Mouse (Mus musculus) embryonic facial prominence, embryonic 15.5 days (tissue): ENCODE results near the gene Cul3. TPM values are rescaled to one million over a fixed set of nuclear protein-coding genes. Genes with fewer than 3 reads are reported as not detected.
A peak's percentile ranks its signal among the peaks of the same experiment; 100 is the strongest.
"Not testable (repeated sequence)": the region's sequence is repeated elsewhere in the genome, so short reads cannot be mapped to it uniquely, and the experiment has no call there.

Experiments used
- ATAC-seq: fragments of 200-750 bp; cut with Nextera tagmentation; 2 replicates; pipeline ENCODE4 v1.8.0; 2017; ENCODE audit warnings: low read depth, moderate TSS enrichment; ENCODE audit not compliant: insufficient number of reproducible peaks, low FRiP score, low TSS enrichment
- H3K27ac ChIP-seq: fragments of 300-500 bp; sonication (generic); replicated peaks from 2 replicates; pipeline ENCODE4 v1.5.1; 2015; ENCODE audit warnings: mild to moderate bottlenecking, inconsistent platforms
- H3K27me3 ChIP-seq: fragments of 300-500 bp; sonication (generic); 2 replicates; pipeline ENCODE4 v1.6.1; 2015; ENCODE audit warnings: inconsistent platforms
- H3K36me3 ChIP-seq: fragments of 300-500 bp; sonication (generic); 2 replicates; pipeline ENCODE4 v1.6.1; 2015; ENCODE audit warnings: mild to moderate bottlenecking, inconsistent platforms
- H3K4me1 ChIP-seq: fragments of 300-500 bp; sonication (generic); 2 replicates; pipeline ENCODE4 v1.6.1; 2015; ENCODE audit warnings: inconsistent platforms
- H3K4me2 ChIP-seq: fragments of 300-500 bp; sonication (generic); replicated peaks from 2 replicates; pipeline ENCODE4 v1.6.1; 2015; ENCODE audit warnings: mild to moderate bottlenecking, inconsistent platforms
- H3K4me3 ChIP-seq: fragments of 300-500 bp; sonication (generic); replicated peaks from 2 replicates; pipeline ENCODE4 v1.5.1; 2015; ENCODE audit warnings: mild to moderate bottlenecking, inconsistent platforms
- H3K9ac ChIP-seq: fragments of 300-500 bp; sonication (generic); 2 replicates; pipeline ENCODE4 v1.6.1; 2015; ENCODE audit warnings: inconsistent platforms
- H3K9me3 ChIP-seq: fragments of 300-500 bp; sonication (generic); replicated peaks from 2 replicates; pipeline ENCODE4 v1.6.1; 2016; ENCODE audit warnings: inconsistent platforms
- WGBS: fragments of 180-500 bp; shearing (Covaris S2); methylation state at CpG from one replicate; pipeline ENCODE4 v1.1.7; 2015; 5-methylcytosine and 5-hydroxymethylcytosine counted together
- polyA plus RNA-seq: library from polyadenylated mRNA; unstranded; fragments of >200 nt; fragmentation: Nextera tagmentation; extraction: Ambion mirVana; gene quantifications from 2 replicates; pipeline ENCODE4 v1.2.1, GENCODE M21; 2015

Gene Cul3
- 29.3 and 44.6 TPM in 2 replicates for polyA plus RNA-seq

DNA sequence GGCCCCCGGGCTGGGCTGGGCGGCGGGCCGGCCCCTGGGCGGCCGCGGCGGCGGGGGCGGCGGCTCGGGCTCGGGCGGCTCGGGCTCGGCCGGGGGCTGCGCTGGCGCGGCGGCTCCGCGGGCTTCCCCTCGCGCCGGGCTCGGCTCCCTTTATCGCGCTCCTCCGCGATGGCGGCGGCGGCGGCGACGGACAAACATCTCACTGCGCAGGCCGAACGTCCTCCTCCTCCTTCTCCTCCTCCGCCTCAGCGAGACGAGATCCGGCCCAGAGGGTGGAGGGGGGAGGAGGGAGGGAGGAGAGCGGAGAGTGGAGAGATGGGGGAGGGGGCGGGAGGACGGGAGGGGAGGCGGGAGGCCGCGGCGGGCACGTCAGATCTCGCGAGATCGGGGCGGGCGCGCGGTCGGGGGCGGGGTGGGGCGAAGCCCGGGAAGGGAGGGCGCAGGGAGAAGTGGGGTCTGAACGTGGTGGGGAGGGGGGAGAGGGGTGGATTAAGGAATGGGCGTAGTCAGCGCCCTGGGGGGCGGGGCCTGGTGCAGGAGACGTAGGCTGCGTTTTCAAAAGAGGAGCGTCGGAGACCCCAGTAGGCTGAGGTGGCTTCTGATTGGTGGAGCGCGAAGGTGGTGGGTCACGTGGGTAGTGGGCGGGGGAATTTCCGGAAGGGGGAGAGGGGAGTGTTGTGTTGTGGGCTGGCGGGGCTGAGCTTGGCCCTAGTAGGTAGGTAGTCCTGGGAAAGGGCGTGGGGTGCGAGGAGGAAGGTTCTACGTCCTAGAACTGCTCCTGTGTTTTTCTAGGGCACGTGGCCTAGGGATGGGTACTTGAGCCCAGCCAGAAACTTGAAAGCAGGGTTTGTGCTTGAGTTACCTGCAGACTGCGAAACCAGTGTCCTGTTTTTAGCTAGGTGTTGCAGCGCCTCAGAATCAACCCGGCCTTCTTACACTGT lies at the start of gene Cul3:
Cul3 (minus strand) TSS at position 45 of the 941 bp plus-strand sequence.
- H3K9me3 ChIP-seq: no peaks in the 10 kb centered on the region
- WGBS: 1% methylated on average over 46 of the region's 85 CpGs
- H3K9ac ChIP-seq: peak within 1 kb of the TSS; percentile 97

DNA sequence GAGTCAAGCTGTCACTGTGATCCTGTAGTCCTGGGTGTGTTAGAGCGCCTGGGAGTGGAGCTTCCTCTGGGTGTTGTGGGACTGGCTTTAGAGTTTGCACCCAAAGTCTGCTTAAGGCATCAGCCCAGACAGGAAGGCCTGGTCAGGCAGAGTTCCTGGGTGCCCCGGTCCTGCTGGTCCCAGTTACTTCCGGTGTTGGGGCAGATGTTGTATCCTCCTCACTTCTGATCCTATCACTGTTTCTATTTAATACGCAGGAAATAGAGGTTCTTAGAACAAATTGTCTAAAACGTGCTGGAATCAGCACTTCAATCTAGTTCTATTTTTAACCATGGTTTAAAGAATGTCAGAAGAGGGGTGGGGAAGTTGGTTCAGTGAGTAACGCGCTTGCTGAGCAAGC lies 49.2 kb upstream of the Cul3 start:
- Histone ChIP-seq H3K27ac (0 out of 2 replicates have a peak overlapping the region, but pooled peaks have one; percentile 11), H3K4me1 (no peaks in the 10 kb centered on the region), H3K27me3 (no peaks in the 10 kb centered on the region), H3K9me3 (no peaks in the 10 kb centered on the region), H3K4me3 (no peak overlapping the region), H3K9ac (no peak overlapping the region), H3K36me3 (no peaks in the 10 kb centered on the region), H3K4me2 (no peak overlapping the region)
- 70% methylated on average over 7 of the region's 7 CpGs for WGBS
- ATAC-seq: no peak

More for the DNA sequence above, at the start of gene Cul3:
- Histone ChIP-seq H3K36me3 (no peaks in the 10 kb centered on the region), H3K27ac (peak within 1 kb of the TSS; percentile 97), H3K4me2 (peak within 1 kb of the TSS; percentile 78), H3K4me1 (peaks cover 3% of the 10 kb centered on the region; the same call in 1 of the 2 replicates), H3K4me3 (peak within 1 kb of the TSS; percentile 92), H3K27me3 (no peaks in the 10 kb centered on the region)
- peak; percentile 99 for ATAC-seq

DNA sequence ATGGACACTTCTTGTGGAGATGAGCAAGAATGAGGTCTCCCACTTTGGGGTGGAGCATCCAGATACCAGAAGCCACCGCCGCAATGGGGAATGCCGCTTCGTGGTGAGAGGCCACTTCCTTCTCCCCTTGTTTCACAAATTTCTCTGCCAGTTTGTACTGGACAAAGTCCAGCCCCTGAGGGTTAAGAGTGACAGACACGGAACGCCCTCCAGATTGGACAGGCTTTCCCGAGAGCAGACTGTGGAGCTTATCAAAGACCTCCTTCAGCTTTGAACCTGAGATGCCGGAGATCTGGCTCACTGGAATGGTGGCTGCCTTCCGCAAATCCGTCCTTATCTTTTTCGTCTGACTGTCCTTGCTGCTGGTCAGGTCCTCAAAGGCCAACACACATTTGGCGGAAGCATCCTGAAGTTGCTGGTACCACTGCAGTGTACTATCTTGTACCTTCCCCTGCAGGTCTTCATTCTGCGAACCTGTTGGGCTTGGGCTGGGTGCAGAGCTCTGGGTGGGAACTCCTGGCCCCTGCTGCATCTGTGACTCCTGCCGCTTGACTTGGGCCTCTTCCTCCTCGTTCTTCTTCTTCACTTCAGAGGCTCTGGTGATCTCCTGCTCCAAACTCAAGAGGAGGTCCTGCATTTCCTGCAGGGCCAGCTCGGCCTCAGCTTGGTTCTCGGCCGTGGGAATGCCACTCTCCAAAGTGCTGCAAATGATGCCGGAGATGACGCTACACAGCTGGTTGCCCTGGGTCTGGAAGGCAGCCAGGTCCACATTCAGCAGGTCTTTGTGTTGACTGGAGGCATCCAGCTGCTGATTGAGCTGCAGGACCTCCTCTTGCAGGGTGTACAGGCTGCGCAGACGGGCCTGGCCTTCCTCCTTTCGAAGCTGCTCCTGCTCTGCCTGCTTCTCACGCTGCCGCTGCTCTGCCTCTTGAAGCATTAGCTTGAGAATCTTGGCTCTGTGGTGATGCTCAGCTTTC lies 43.6 kb upstream of the Cul3 start:
- Histone ChIP-seq H3K36me3 (no peaks in the 10 kb centered on the region), H3K4me3 (no peak overlapping the region), H3K9me3 (no peaks in the 10 kb centered on the region), H3K9ac (no peak overlapping the region), H3K27ac (no peak overlapping the region), H3K27me3 (no peaks in the 10 kb centered on the region), H3K4me2 (no peak overlapping the region), H3K4me1 (no peaks in the 10 kb centered on the region)
- no peak for ATAC-seq
- 78% methylated on average over 25 of the region's 25 CpGs for WGBS

DNA sequence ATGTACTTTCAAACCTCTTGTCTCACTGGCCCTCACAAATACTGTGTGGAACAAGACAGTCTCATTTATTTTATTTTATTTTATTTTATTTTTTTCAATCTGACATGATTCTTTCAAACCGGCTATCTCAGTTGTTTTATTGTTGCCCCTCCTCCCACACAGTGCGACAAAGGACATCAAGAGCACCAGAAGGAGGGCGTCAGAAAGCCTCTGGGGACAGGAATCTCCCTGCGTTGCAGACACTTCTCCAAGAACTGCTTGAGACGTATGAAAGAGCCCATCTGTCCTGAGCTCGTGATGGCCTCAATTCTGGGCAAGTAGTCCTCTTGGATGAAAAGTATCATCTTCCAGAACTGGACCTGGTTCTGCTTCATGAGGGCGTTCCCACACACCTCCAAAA lies 42.6 kb upstream of the Cul3 start:
- Histone ChIP-seq H3K4me2 (no peak overlapping the region), H3K36me3 (no peaks in the 10 kb centered on the region), H3K9me3 (no peaks in the 10 kb centered on the region), H3K27ac (no peak overlapping the region), H3K9ac (no peak overlapping the region), H3K4me3 (no peak overlapping the region), H3K4me1 (no peaks in the 10 kb centered on the region), H3K27me3 (no peaks in the 10 kb centered on the region)
- WGBS: 71% methylated on average over 7 of the region's 7 CpGs
- ATAC-seq: no peak

DNA sequence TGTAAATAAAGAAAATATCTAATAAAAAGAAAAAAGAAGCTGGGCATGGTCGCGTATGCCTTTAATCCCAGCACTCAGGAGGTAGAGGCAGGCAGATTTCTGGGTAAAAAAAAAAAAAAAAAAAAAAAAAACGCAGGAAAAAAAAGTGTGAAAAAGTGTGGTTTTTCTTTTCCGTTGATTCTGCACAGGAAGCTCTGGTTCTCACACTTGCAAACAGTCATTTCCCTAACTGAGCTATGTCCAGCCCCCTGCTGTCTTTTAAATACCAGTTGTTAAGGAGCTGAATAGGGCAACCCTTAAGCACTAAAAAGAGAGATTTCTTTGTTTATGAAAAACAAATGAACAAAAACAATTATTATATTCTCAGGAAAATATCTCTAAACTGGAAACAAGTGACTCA lies 41.0 kb upstream of the Cul3 start:
- Histone ChIP-seq H3K4me1 (no peaks in the 10 kb centered on the region), H3K4me3 (no peak overlapping the region), H3K27ac (no peak overlapping the region), H3K36me3 (no peaks in the 10 kb centered on the region), H3K4me2 (no peak overlapping the region), H3K27me3 (no peaks in the 10 kb centered on the region), H3K9me3 (no peaks in the 10 kb centered on the region), H3K9ac (no peak overlapping the region)
- ATAC-seq: no peak
- WGBS: 30% methylated on average over 3 of the region's 4 CpGs

DNA sequence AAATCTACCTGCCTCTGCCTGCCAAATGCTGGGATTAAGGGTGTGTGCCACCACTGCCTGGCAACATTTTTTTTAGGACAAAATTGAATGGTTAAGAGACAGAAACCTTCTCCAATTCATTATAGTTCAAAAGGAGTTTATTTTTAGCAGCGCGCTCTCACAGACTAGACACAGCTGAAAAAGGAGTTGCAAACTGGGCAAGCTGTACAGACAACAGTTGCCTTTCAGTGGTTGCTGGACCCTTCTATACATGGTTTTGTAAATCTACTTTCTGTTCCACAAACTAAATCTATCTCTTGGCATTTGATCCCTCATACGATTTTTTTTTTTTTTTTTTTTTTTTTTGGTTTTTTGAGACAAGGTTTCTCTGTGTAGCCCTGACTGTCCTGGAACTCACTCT lies 31.7 kb upstream of the Cul3 start:
- no peaks in the 10 kb centered on the region for H3K9me3 ChIP-seq
- no peak for ATAC-seq
- no peaks in the 10 kb centered on the region for H3K27me3 ChIP-seq
- no peaks in the 10 kb centered on the region for H3K4me1 ChIP-seq
- H3K9ac ChIP-seq: no peak overlapping the region
- H3K36me3 ChIP-seq: no peaks in the 10 kb centered on the region
- H3K4me2 ChIP-seq: no peak overlapping the region
- no peak overlapping the region for H3K4me3 ChIP-seq
- no peak overlapping the region for H3K27ac ChIP-seq
- WGBS: 87% methylated on average over 3 of the region's 3 CpGs

DNA sequence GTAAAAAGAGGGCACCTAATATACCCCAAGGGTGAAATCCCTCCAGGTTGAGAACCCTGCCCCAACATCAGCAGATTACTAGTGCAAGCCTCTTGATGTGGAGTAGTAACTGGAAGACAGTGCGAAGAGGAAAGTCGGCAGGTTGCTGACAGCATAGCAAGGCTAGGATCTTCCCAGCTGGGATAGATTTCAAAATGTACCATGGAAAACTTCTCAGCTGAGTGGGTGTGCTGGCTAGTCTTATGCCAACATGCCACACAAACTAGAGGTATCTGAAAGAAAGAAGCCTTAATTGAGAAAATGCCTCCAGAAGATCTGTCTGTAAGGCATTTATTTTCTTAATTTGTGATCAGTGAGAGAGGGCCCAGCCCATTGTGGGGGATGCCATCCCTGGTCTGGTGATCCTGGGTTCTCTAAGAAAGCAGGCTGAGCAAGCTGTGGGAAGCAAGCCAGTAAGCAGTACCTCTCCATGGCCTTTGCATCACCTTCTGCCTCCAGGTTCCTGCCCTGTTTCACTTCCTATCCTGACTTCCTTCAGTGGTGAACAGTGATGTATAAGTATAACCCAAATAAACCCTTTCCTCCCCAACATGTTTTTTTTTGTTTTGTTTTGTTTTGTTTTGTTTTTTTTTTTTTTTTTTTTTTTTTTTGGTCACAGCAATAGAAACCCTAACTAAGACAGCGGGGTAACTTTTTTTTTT lies 31.1 kb upstream of the Cul3 start:
- Histone ChIP-seq H3K27me3 (no peaks in the 10 kb centered on the region), H3K4me1 (no peaks in the 10 kb centered on the region), H3K9ac (no peak overlapping the region), H3K4me3 (no peak overlapping the region), H3K4me2 (no peak overlapping the region), H3K27ac (no peak overlapping the region), H3K36me3 (no peaks in the 10 kb centered on the region), H3K9me3 (no peaks in the 10 kb centered on the region)
- no peak for ATAC-seq
- WGBS: 80% methylated on average over 3 of the region's 3 CpGs

DNA sequence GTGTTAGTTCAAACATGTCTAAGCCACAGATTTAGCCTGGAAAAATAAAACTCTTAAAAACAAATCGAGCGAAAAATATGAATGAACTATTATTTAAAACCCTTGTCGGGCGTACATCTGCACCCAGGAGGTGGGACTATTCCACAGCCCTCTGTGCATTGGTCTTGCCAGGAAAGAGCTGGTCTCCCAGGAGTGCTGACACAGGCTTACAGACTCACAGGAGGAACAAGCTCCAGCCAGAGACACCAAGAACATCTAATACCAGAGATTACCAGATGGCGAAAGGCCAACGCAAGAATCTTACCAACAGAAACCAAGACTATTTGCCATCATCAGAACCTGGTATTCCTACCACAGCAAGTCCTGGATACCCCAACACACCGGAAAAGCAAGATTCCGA lies 23.2 kb upstream of the Cul3 start:
- 89% methylated on average over 8 of the region's 8 CpGs for WGBS
- Histone ChIP-seq H3K4me2 (no peak overlapping the region), H3K9ac (no peak overlapping the region), H3K4me1 (no peaks in the 10 kb centered on the region), H3K36me3 (no peaks in the 10 kb centered on the region), H3K4me3 (no peak overlapping the region), H3K9me3 (no peaks in the 10 kb centered on the region), H3K27ac (no peak overlapping the region), H3K27me3 (no peaks in the 10 kb centered on the region)
- ATAC-seq: no peak

DNA sequence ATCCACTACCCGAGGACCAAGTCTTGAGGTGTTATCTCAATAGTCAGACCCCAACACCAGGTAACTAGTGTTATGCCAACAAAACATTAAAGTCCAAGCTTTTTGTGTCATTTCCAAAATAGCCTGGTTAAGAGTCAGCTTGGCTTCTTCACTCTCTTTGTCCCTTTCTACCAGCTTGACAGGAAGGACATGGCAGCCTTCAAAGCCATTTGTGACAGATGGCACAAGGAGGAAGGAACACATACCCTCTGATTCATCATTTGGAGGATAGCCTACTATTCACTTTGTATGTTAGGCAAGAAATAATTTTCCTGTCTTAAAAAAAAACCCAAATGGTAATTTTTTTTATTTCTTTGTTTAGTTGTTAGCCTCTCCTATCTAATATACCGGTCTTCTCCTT lies 22.7 kb upstream of the Cul3 start:
- Histone ChIP-seq H3K4me1 (no peaks in the 10 kb centered on the region), H3K9me3 (no peaks in the 10 kb centered on the region), H3K27me3 (no peaks in the 10 kb centered on the region), H3K4me3 (no peak overlapping the region), H3K9ac (no peak overlapping the region), H3K36me3 (no peaks in the 10 kb centered on the region), H3K27ac (no peak overlapping the region), H3K4me2 (no peak overlapping the region)
- WGBS: 84% methylated on average over 2 of the region's 2 CpGs
- ATAC-seq: no peak

DNA sequence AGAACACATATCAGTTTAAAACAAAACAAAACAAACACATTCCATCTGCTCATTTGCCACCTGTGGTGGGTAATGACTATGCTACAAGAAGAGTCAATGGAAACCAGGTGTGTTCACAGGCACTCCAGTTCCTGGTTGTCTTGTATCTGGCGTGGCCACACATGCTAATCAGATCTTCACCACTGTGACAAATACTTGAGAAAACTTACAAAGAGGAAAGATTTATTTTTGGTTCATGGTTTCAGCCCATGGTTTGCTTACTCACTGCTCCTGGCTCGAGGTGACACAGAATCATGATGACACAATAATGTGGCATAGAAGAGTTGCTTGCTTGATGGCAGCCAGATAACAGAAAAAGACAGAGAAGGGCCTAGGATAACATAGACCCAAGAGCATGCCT lies 22.1 kb upstream of the Cul3 start:
- H3K27ac ChIP-seq: no peak overlapping the region
- no peaks in the 10 kb centered on the region for H3K9me3 ChIP-seq
- ATAC-seq: no peak
- WGBS: 50% methylated on average over 2 of the region's 2 CpGs
- no peak overlapping the region for H3K9ac ChIP-seq
- H3K36me3 ChIP-seq: no peaks in the 10 kb centered on the region
- H3K4me3 ChIP-seq: no peak overlapping the region
- H3K4me2 ChIP-seq: no peak overlapping the region
- H3K4me1 ChIP-seq: no peaks in the 10 kb centered on the region
- H3K27me3 ChIP-seq: no peaks in the 10 kb centered on the region

DNA sequence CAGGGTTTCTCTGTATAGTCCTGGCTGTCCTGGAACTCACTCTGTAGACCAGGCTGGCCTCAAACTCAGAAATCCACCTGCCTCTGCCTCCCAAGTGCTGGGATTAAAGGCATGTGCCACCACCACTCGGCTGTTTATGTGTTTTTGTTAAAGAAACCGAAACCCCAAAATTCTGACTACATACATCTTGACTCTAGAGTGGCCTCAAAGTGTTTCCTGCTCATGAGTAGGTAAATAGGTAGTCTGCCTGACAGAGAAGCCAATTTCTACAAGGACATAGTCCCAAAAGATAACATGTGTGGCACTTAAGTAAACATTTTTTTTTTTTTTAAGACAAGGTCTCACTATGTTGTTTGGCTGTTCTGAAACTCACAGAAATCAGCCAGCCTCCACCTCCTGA lies 21.5 kb upstream of the Cul3 start:
- H3K9ac ChIP-seq, H3K36me3 ChIP-seq, H3K27me3 ChIP-seq, H3K4me2 ChIP-seq, H3K27ac ChIP-seq, H3K9me3 ChIP-seq, ATAC-seq, H3K4me3 ChIP-seq, H3K4me1 ChIP-seq: not testable (repeated sequence)
- 87% methylated on average over 2 of the region's 2 CpGs for WGBS
